Mouse (Mus musculus) liver, embryonic 14.5 days (tissue): ENCODE results near the gene Qrich2. TPM values are rescaled to one million over a fixed set of nuclear protein-coding genes. Genes with fewer than 3 reads are reported as not detected.

Source experiments
- ATAC-seq: fragments of 200-750 bp; cut with Nextera tagmentation; 2 replicates; pipeline ENCODE4 v1.8.0; 2017; ENCODE audit warnings: moderate number of reproducible peaks, mild to moderate bottlenecking, moderate library complexity; ENCODE audit not compliant: insufficient read depth
- DNase-seq, 3 experiments: peaks; one replicate each; pipeline ENCODE4 v3.0.0-alpha.2; 2012 to 2013; ENCODE audit warnings: low read depth in 3 of 3, low spot score in 3 of 3
- H3K27ac ChIP-seq: fragments of 300-500 bp; sonication (generic); 2 replicates; pipeline ENCODE4 v1.5.1; 2014; ENCODE audit warnings: moderate library complexity, mild to moderate bottlenecking, control low read depth, inconsistent platforms
- H3K27me3 ChIP-seq: fragments of 300-500 bp; sonication (generic); 2 replicates; pipeline ENCODE4 v1.6.1; 2014; ENCODE audit warnings: mild to moderate bottlenecking, low read length, moderate library complexity; ENCODE audit not compliant: control insufficient read depth, insufficient read depth
- H3K36me3 ChIP-seq: fragments of 300-500 bp; sonication (generic); replicated peaks from 2 replicates; pipeline ENCODE4 v1.6.1; 2014; ENCODE audit warnings: low read depth; ENCODE audit not compliant: control insufficient read depth, insufficient read depth
- H3K4me1 ChIP-seq, 2 experiments: fragments of 200-500 bp in 1 of 2; fragments of 300-500 bp in 1 of 2; sonication (generic) in 1 of 2; replicated peaks; 2 replicates each; pipeline ENCODE4 v1.6.1; 2012 to 2014; ENCODE audit warnings: antibody characterized with exemption in 1 of 2, inconsistent platforms in 1 of 2, low read length in 1 of 2; ENCODE audit not compliant: control insufficient read depth in 2 of 2, insufficient read depth in 2 of 2
- H3K4me2 ChIP-seq: fragments of 300-500 bp; sonication (generic); 2 replicates; pipeline ENCODE4 v1.6.1; 2014; ENCODE audit warnings: low read depth, mild to moderate bottlenecking, control low read depth, moderate library complexity
- H3K4me3 ChIP-seq, 2 experiments: fragments of 200-500 bp in 1 of 2; fragments of 300-500 bp in 1 of 2; sonication (generic) in 1 of 2; 2 replicates each; pipeline ENCODE4 v1.5.1; 2012 to 2014; ENCODE audit warnings: low read depth in 2 of 2, low read length in 2 of 2, mild to moderate bottlenecking in 2 of 2, control low read depth in 1 of 2, inconsistent platforms in 1 of 2, moderate library complexity in 1 of 2; ENCODE audit not compliant: insufficient read depth in 1 of 2
- H3K9ac ChIP-seq: fragments of 300-500 bp; sonication (generic); replicated peaks from 2 replicates; pipeline ENCODE4 v1.6.1; 2014; ENCODE audit warnings: mild to moderate bottlenecking, control low read depth, moderate library complexity
- H3K9me3 ChIP-seq: fragments of 300-500 bp; sonication (generic); 2 replicates; pipeline ENCODE4 v1.6.1; 2016; ENCODE audit warnings: low read length, mixed read lengths; ENCODE audit not compliant: control insufficient read depth
- CTCF ChIP-seq: IDR thresholded peaks from 2 replicates; pipeline ENCODE4 v1.5.1; 2016; ENCODE audit warnings: antibody characterized with exemption, low read depth, control low read depth
- EP300 ChIP-seq: IDR thresholded peaks from 2 replicates; pipeline ENCODE4 v1.6.1; 2016; ENCODE audit warnings: antibody characterized with exemption, low read depth
- WGBS: fragments of 180-500 bp; shearing (Covaris S2); extraction: QIAGEN DNeasy Blood & Tissue Kit; methylation state at CpG from one replicate; pipeline ENCODE4 v1.1.7; 2014; ENCODE audit not compliant: insufficient replicate concordance; 5-methylcytosine and 5-hydroxymethylcytosine counted together
- polyA plus RNA-seq, 2 experiments: library from polyadenylated mRNA; depleted of rRNA in 1 of 2; stranded (reverse) in 1 of 2; unstranded in 1 of 2; fragments of >200 nt; fragmentation: Nextera tagmentation in 1 of 2; extraction: Ambion mirVana in 1 of 2; gene quantifications; 2 replicates each; pipeline versions ENCODE4 v1.2.1 to v1.2.3; 2012 to 2014

Qrich2 gene
- polyA plus RNA-seq, 2 experiments = 0.01 to 0.08 TPM

- H3K27ac ChIP-seq = peak overlapping the region; percentile 36; the same call in 1 of the 2 replicates
- TF ChIP-seq EP300 = no peak
- no peak for TF ChIP-seq CTCF
- H3K4me2 ChIP-seq = 0 out of 2 replicates have a peak overlapping the region, but pooled peaks have one; percentile 13
Measured at GRCm38 (mm10) chr11:116511301-116511868, 45.3 kb upstream of the Qrich2 start.

GRCm38 (mm10) chr11:116508689-116509088, 42.6 kb upstream of the Qrich2 start:
- H3K4me1 ChIP-seq = peaks cover 30 to 41% of the 10 kb centered on the region in 2 experiments
- H3K9ac ChIP-seq = no peak overlapping the region
- no peaks in the 10 kb centered on the region for H3K36me3 ChIP-seq
- H3K27ac ChIP-seq = no peak overlapping the region
- no peaks in the 10 kb centered on the region for H3K27me3 ChIP-seq
- H3K9me3 ChIP-seq = no peaks in the 10 kb centered on the region
- WGBS = 75% methylated on average over 2 of the region's 2 CpGs
- ATAC-seq = no peak
- TF ChIP-seq EP300 (no peak), CTCF (no peak)
- DNase-seq = no peak
- H3K4me2 ChIP-seq = no peak overlapping the region
- no peak overlapping the region for H3K4me3 ChIP-seq

More at GRCm38 (mm10) chr11:116511301-116511868, 45.3 kb upstream of the Qrich2 start:
- WGBS = 30% methylated on average over 7 of the region's 7 CpGs
- H3K4me3 ChIP-seq = no peak overlapping the region
- no peaks in the 10 kb centered on the region for H3K9me3 ChIP-seq
- H3K27me3 ChIP-seq = no peaks in the 10 kb centered on the region
- H3K9ac ChIP-seq = no peak overlapping the region
- H3K4me1 ChIP-seq = peaks cover 17 to 26% of the 10 kb centered on the region in 2 experiments
- ATAC-seq (peak; percentile 38; the same call in 1 of the 2 replicates), DNase-seq (peak in 1 of 3 experiments; percentile 65)
- H3K36me3 ChIP-seq = no peaks in the 10 kb centered on the region

- Histone ChIP-seq H3K4me1 (peaks cover 25 to 35% of the 10 kb centered on the region in 2 experiments), H3K9me3 (no peaks in the 10 kb centered on the region), H3K4me3 (no peak overlapping the region), H3K27ac (peak overlapping the region; percentile 87), H3K27me3 (no peaks in the 10 kb centered on the region), H3K4me2 (peak overlapping the region; percentile 51), H3K36me3 (no peaks in the 10 kb centered on the region), H3K9ac (peak overlapping the region; percentile 54)
- DNase-seq = peak; percentile 71 to 76 (median 72)
- WGBS = 36% methylated on average over 17 of the region's 17 CpGs
- peak; percentile 93 for TF ChIP-seq EP300
- TF ChIP-seq CTCF = no peak
- ATAC-seq = peak; percentile 89
Measured at GRCm38 (mm10) chr11:116506151-116506875, 40.3 kb upstream of the Qrich2 start.

GRCm38 (mm10) chr11:116505573-116505972, 39.5 kb upstream of the Qrich2 start:
- Histone ChIP-seq H3K9ac (peak overlapping the region; percentile 54), H3K27me3 (no peaks in the 10 kb centered on the region), H3K4me1 (peaks cover 25 to 37% of the 10 kb centered on the region in 2 experiments), H3K36me3 (no peaks in the 10 kb centered on the region), H3K27ac (peak overlapping the region; percentile 87), H3K9me3 (no peaks in the 10 kb centered on the region), H3K4me2 (peak overlapping the region; percentile 51), H3K4me3 (no peak overlapping the region)
- ATAC-seq = peak; percentile 40
- DNase-seq = no peak
- peak; percentile 64; the same call in 1 of the 2 replicates for TF ChIP-seq EP300
- no peak for TF ChIP-seq CTCF
- 19% methylated on average over 5 of the region's 5 CpGs for WGBS

GRCm38 (mm10) chr11:116504516-116504915, 38.5 kb upstream of the Qrich2 start:
- DNase-seq (no peak), ATAC-seq (no peak)
- no peak overlapping the region for H3K27ac ChIP-seq
- WGBS = 81% methylated on average over 17 of the region's 17 CpGs
- peaks cover 25 to 39% of the 10 kb centered on the region in 2 experiments for H3K4me1 ChIP-seq
- no peak overlapping the region for H3K4me3 ChIP-seq
- H3K36me3 ChIP-seq = no peaks in the 10 kb centered on the region
- H3K9me3 ChIP-seq = no peaks in the 10 kb centered on the region
- no peak overlapping the region for H3K9ac ChIP-seq
- TF ChIP-seq CTCF (no peak), EP300 (no peak)
- H3K4me2 ChIP-seq = no peak overlapping the region
- no peaks in the 10 kb centered on the region for H3K27me3 ChIP-seq
